Mouse (Mus musculus): Measurements from ENCODE around the gene Il21. TPM values are rescaled to one million over a fixed set of nuclear protein-coding genes. Genes with fewer than 3 reads are reported as not detected.
A peak's percentile ranks its signal among the peaks of the same experiment; 100 is the strongest.

Gene Il21
- polyA plus RNA-seq, 1 experiment, result not detected

DNA sequence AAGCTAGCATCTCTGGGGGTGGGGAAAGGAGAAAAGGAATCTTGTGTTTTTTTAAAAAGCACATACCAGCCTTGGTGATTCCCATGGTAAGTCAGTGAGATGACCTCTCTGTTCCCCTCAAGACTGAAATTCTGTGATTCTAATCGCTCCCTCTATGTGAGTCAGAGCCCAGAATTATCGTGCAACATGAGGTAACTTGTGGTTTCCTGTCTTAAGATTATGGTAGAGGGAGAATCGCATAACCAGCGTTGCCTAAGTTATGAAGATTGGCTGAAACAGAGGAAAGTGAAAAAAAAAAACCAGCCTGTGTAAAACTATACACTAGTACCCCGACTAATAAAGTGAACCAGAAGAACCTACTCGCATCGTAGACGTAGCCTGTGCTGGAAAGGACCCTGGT is 59.2 kb downstream of the Il21 start:
- peaks cover 11% of the 10 kb centered on the region; the same call in 1 of the 2 replicates for H3K4me1 ChIP-seq (ENCODE audit: control insufficient read depth, insufficient read depth, low read length)
- TF ChIP-seq POLR2A (IDR thresholded peaks at IDR 0.05; ENCODE audit: low read depth, low read length) (no peak), CTCF (IDR thresholded peaks at IDR 0.05; ENCODE audit: borderline replicate concordance, insufficient read depth, low read length) (no peak)

More for the DNA sequence above, 59.2 kb downstream of the Il21 start:
- no peak overlapping the region for H3K4me3 ChIP-seq (ENCODE audit: insufficient read depth, low read length)
- H3K27ac ChIP-seq (ENCODE audit: insufficient read depth, low read length), result peak overlapping the region; percentile 81

Other genes starting within 250 kb of the Il21 start
- not detected in 2 replicates for gene Adad1, start 169.1 kb downstream of the Il21 start, polyA plus RNA-seq (2011; ENCODE audit: insufficient read length, low read depth, missing spikeins)
- 0.70 and 1.1 TPM in 2 replicates for gene Il2, start 106.7 kb downstream of the Il21 start, polyA plus RNA-seq (2011; ENCODE audit: insufficient read length, low read depth, missing spikeins)
- gene Bbs12, start 79.9 kb upstream of the Il21 start, polyA plus RNA-seq (2011; ENCODE audit: insufficient read length, low read depth, missing spikeins), result 4.9 and 6.2 TPM in 2 replicates
- 7.4 and 8.0 TPM in 2 replicates for gene Cetn4, start 80.1 kb upstream of the Il21 start, polyA plus RNA-seq (2011; ENCODE audit: insufficient read length, low read depth, missing spikeins)
- 33.9 and 59.4 TPM in 2 replicates for gene Fgf2, start 115.7 kb upstream of the Il21 start, polyA plus RNA-seq (2011; ENCODE audit: insufficient read length, low read depth, missing spikeins)
- 23.6 and 34.7 TPM in 2 replicates for gene Spata5, start 187.3 kb upstream of the Il21 start, polyA plus RNA-seq (2011; ENCODE audit: insufficient read length, low read depth, missing spikeins)
- 3.0 and 5.0 TPM in 2 replicates for gene Nudt6, start 187.6 kb upstream of the Il21 start, polyA plus RNA-seq (2011; ENCODE audit: insufficient read length, low read depth, missing spikeins)

Measured in embryonic fibroblast, embryonic 13.5 days (primary cell).